Mouse (Mus musculus): ENCODE results near the gene Gm2696.
A peak's percentile ranks its signal among the peaks of the same experiment; 100 is the strongest.
"Not testable (repeated sequence)": the region's sequence is repeated elsewhere in the genome, so short reads cannot be mapped to it uniquely, and the experiment has no call there.

Gene Gm2696

GRCm38 (mm10) chr10:77814382-77814781 is at the start of gene Gm2696:
Gene Gm2696, plus strand, starts transcription at chr10:77814682.
- DNase-seq: no peak

GRCm38 (mm10) chr10:77769727-77770126 is 44.8 kb upstream of the Gm2696 start:
- DNase-seq: no peak

- not testable (repeated sequence) for DNase-seq
Observed at GRCm38 (mm10) chr10:77771225-77771624, 43.3 kb upstream of the Gm2696 start, which contains the start of gene Gm3238. Gene Gm3238, minus strand, starts transcription at chr10:77771325.

GRCm38 (mm10) chr10:77772142-77772541 is 42.3 kb upstream of the Gm2696 start:
- DNase-seq: not testable (repeated sequence)

GRCm38 (mm10) chr10:77776844-77777243 is 37.6 kb upstream of the Gm2696 start, which contains the start of gene Gm7138:
Gene Gm7138, minus strand, starts transcription at chr10:77776944.
- DNase-seq: not testable (repeated sequence)

- not testable (repeated sequence) for DNase-seq
Observed at GRCm38 (mm10) chr10:77782442-77782841, 32.0 kb upstream of the Gm2696 start, which contains the start of gene Gm3250. Gene Gm3250, minus strand, starts transcription at chr10:77782542.

GRCm38 (mm10) chr10:77783396-77783795 is 31.1 kb upstream of the Gm2696 start:
- not testable (repeated sequence) for DNase-seq

- not testable (repeated sequence) for DNase-seq
Observed at GRCm38 (mm10) chr10:77787876-77788275, 26.6 kb upstream of the Gm2696 start, which contains the start of gene Gm7137. Gene Gm7137, minus strand, starts transcription at chr10:77788200.

- DNase-seq: no peak
Observed at GRCm38 (mm10) chr10:77788621-77789020, 25.9 kb upstream of the Gm2696 start.

- no peak for DNase-seq
Observed at GRCm38 (mm10) chr10:77794976-77795375, 19.5 kb upstream of the Gm2696 start, which contains the start of gene Gm9639. Gene Gm9639, minus strand, starts transcription at chr10:77795076.

GRCm38 (mm10) chr10:77797677-77798076 is 16.8 kb upstream of the Gm2696 start:
- no peak for DNase-seq

GRCm38 (mm10) chr10:77798164-77798920 is 16.1 kb upstream of the Gm2696 start:
- not testable (repeated sequence) for DNase-seq

- no peak for DNase-seq
Observed at GRCm38 (mm10) chr10:77798921-77799508, 15.5 kb upstream of the Gm2696 start, which contains the start of gene Gm19668. Gene Gm19668, minus strand, starts transcription at chr10:77799133.

- DNase-seq: no peak
Observed at GRCm38 (mm10) chr10:77804095-77804494, 10.4 kb upstream of the Gm2696 start.

- no peak for DNase-seq
Observed at GRCm38 (mm10) chr10:77811743-77812142, 2.7 kb upstream of the Gm2696 start, which contains the start of gene Gm9507. Gene Gm9507, minus strand, starts transcription at chr10:77811843.

- DNase-seq: peak; percentile 64 to 65
Observed at GRCm38 (mm10) chr10:77815514-77815913, 1.0 kb downstream of the Gm2696 start.

- no peak for DNase-seq
Observed at GRCm38 (mm10) chr10:77818523-77818922, 4.0 kb downstream of the Gm2696 start.

GRCm38 (mm10) chr10:77819203-77819602 is 4.7 kb downstream of the Gm2696 start:
- DNase-seq: no peak

- no peak for DNase-seq
Observed at GRCm38 (mm10) chr10:77826951-77827350, 12.5 kb downstream of the Gm2696 start, which contains the start of gene Krtap10-4. Gene Krtap10-4, minus strand, starts transcription at chr10:77827095.

- DNase-seq: no peak
Observed at GRCm38 (mm10) chr10:77835647-77836046, 21.2 kb downstream of the Gm2696 start, which contains the start of gene Krtap10-10. Gene Krtap10-10, plus strand, starts transcription at chr10:77835947.

- no peak for DNase-seq
Observed at GRCm38 (mm10) chr10:77839006-77839405, 24.5 kb downstream of the Gm2696 start.

- no peak for DNase-seq
Observed at GRCm38 (mm10) chr10:77846503-77846902, 32.0 kb downstream of the Gm2696 start, which contains the start of gene Gm36176. Gene Gm36176, plus strand, starts transcription at chr10:77846803.

- DNase-seq: no peak
Observed at GRCm38 (mm10) chr10:77846961-77847360, 32.5 kb downstream of the Gm2696 start.
